Mouse (Mus musculus): ENCODE measurements around the gene Sytl2.

The Sytl2 gene

GRCm38 (mm10) chr7:90308003-90308402, 6.0 kb downstream of the Sytl2 start:
- peak; percentile 52 for DNase-seq (ENCODE audit: low read depth, low spot score)

GRCm38 (mm10) chr7:90312151-90312883, 10.3 kb downstream of the Sytl2 start:
- DNase-seq (ENCODE audit: low read depth, low spot score): no peak

- no peak for DNase-seq (ENCODE audit: low read depth, low spot score)
Observed at GRCm38 (mm10) chr7:90313421-90313820, 11.4 kb downstream of the Sytl2 start.

GRCm38 (mm10) chr7:90316823-90317222, 14.8 kb downstream of the Sytl2 start:
- DNase-seq (ENCODE audit: low read depth, low spot score): no peak

GRCm38 (mm10) chr7:90319446-90319845, 17.4 kb downstream of the Sytl2 start:
- no peak for DNase-seq (ENCODE audit: low read depth, low spot score)

- DNase-seq (ENCODE audit: low read depth, low spot score): no peak
Observed at GRCm38 (mm10) chr7:90320124-90320523, 18.1 kb downstream of the Sytl2 start.

- no peak for DNase-seq (ENCODE audit: low read depth, low spot score)
Observed at GRCm38 (mm10) chr7:90325166-90325565, 23.1 kb downstream of the Sytl2 start.

- no peak for DNase-seq (ENCODE audit: low read depth, low spot score)
Observed at GRCm38 (mm10) chr7:90330200-90330599, 28.1 kb downstream of the Sytl2 start.

GRCm38 (mm10) chr7:90332483-90333065, 30.5 kb downstream of the Sytl2 start:
- peak; percentile 40 for DNase-seq (ENCODE audit: low read depth, low spot score)

- DNase-seq (ENCODE audit: low read depth, low spot score): peak; percentile 53
Observed at GRCm38 (mm10) chr7:90334362-90334761, 32.3 kb downstream of the Sytl2 start.

- no peak for DNase-seq (ENCODE audit: low read depth, low spot score)
Observed at GRCm38 (mm10) chr7:90334831-90335230, 32.8 kb downstream of the Sytl2 start.

GRCm38 (mm10) chr7:90335755-90336194, 33.7 kb downstream of the Sytl2 start:
- no peak for DNase-seq (ENCODE audit: low read depth, low spot score)

- peak; percentile 68 for DNase-seq (ENCODE audit: low read depth, low spot score)
Observed at GRCm38 (mm10) chr7:90341212-90341957, 39.3 kb downstream of the Sytl2 start.

- no peak for DNase-seq (ENCODE audit: low read depth, low spot score)
Observed at GRCm38 (mm10) chr7:90344903-90345302, 42.9 kb downstream of the Sytl2 start.

- DNase-seq (ENCODE audit: low read depth, low spot score): no peak
Observed at GRCm38 (mm10) chr7:90347779-90348437, 45.9 kb downstream of the Sytl2 start.

- peak; percentile 84 for DNase-seq (ENCODE audit: low read depth, low spot score)
Observed at GRCm38 (mm10) chr7:90349014-90349413, 47.0 kb downstream of the Sytl2 start.

- no peak for DNase-seq (ENCODE audit: low read depth, low spot score)
Observed at GRCm38 (mm10) chr7:90352183-90352582, 50.1 kb downstream of the Sytl2 start.

GRCm38 (mm10) chr7:90353488-90354228, 51.6 kb downstream of the Sytl2 start:
- no peak for DNase-seq (ENCODE audit: low read depth, low spot score)

GRCm38 (mm10) chr7:90354229-90354604, 52.2 kb downstream of the Sytl2 start:
- no peak for DNase-seq (ENCODE audit: low read depth, low spot score)

GRCm38 (mm10) chr7:90355454-90355853, 53.4 kb downstream of the Sytl2 start:
- DNase-seq (ENCODE audit: low read depth, low spot score): peak; percentile 63

GRCm38 (mm10) chr7:90355995-90356394, 53.9 kb downstream of the Sytl2 start:
- DNase-seq (ENCODE audit: low read depth, low spot score): peak; percentile 69

Measured in brain, adult 2 months (tissue).